Mouse (Mus musculus) bone marrow macrophage, adult 2 months (primary cell): ENCODE results near the gene Bola2. TPM values are rescaled to one million over a fixed set of nuclear protein-coding genes. Genes with fewer than 3 reads are reported as not detected.

ENCODE experiments used
- H3K27ac ChIP-seq: 2 replicates; pipeline ENCODE4 v1.5.1; 2012; ENCODE audit warnings: low read depth, low read length; ENCODE audit not compliant: insufficient read depth
- H3K4me1 ChIP-seq: 2 replicates; pipeline ENCODE4 v1.6.1; 2012; ENCODE audit warnings: low read length; ENCODE audit not compliant: control insufficient read depth, insufficient read depth
- H3K4me3 ChIP-seq: 2 replicates; pipeline ENCODE4 v1.5.1; 2012; ENCODE audit warnings: mild to moderate bottlenecking, low read length, moderate library complexity; ENCODE audit not compliant: insufficient read depth
- CTCF ChIP-seq: IDR thresholded peaks from 2 replicates; pipeline ENCODE4 v1.5.1; 2012; ENCODE audit warnings: low read depth, mild to moderate bottlenecking, low read length, moderate library complexity
- POLR2A ChIP-seq: IDR thresholded peaks from 2 replicates; pipeline ENCODE4 v1.6.1; 2012; ENCODE audit warnings: mild to moderate bottlenecking, low read depth, low read length, borderline replicate concordance
- polyA plus RNA-seq: library from polyadenylated mRNA; stranded (reverse); fragments of >200 nt; gene quantifications from 2 replicates; pipeline ENCODE4 v1.2.4, GENCODE M21; 2012; ENCODE audit not compliant: missing spikeins, insufficient read depth, insufficient read length

The Bola2 gene
- polyA plus RNA-seq, 1 experiment, result 63.7 TPM

- TF ChIP-seq CTCF (no peak), POLR2A (no peak)
- Histone ChIP-seq H3K4me3 (peak overlapping the region; percentile 96), H3K4me1 (peaks cover 32% of the 10 kb centered on the region), H3K27ac (peak overlapping the region; percentile 67)
These were observed 1.7 kb downstream of the Bola2 start for GRCm38 (mm10) chr7:126696886-126697285.

GRCm38 (mm10) chr7:126697838-126698237 lies 2.6 kb downstream of the Bola2 start:
- TF ChIP-seq CTCF (no peak), POLR2A (no peak)
- Histone ChIP-seq H3K4me3 (no peak overlapping the region), H3K27ac (peak overlapping the region; percentile 67; the same call in 1 of the 2 replicates), H3K4me1 (peaks cover 35% of the 10 kb centered on the region)

GRCm38 (mm10) chr7:126700063-126701015 lies 5.1 kb downstream of the Bola2 start:
- H3K4me1 ChIP-seq, result peaks cover 31% of the 10 kb centered on the region
- H3K4me3 ChIP-seq, result peak overlapping the region; percentile 34
- TF ChIP-seq POLR2A, result no peak
- TF ChIP-seq CTCF, result no peak
- H3K27ac ChIP-seq, result peak overlapping the region; percentile 40

GRCm38 (mm10) chr7:126701070-126701469 lies 5.9 kb downstream of the Bola2 start:
- peaks cover 31% of the 10 kb centered on the region for H3K4me1 ChIP-seq
- peak overlapping the region; percentile 92 for H3K27ac ChIP-seq
- H3K4me3 ChIP-seq, result peak overlapping the region; percentile 85
- TF ChIP-seq POLR2A (0 out of 2 replicates have a peak, but pooled peaks have one; percentile 8), CTCF (peak; percentile 78)

GRCm38 (mm10) chr7:126701559-126702357 lies 6.6 kb downstream of the Bola2 start:
- TF ChIP-seq CTCF, result 0 out of 2 replicates have a peak, but pooled peaks have one; percentile 9
- TF ChIP-seq POLR2A, result no peak
- Histone ChIP-seq H3K4me3 (peak overlapping the region; percentile 85), H3K4me1 (peaks cover 31% of the 10 kb centered on the region), H3K27ac (peak overlapping the region; percentile 92)

- H3K4me3 ChIP-seq, result peak overlapping the region; percentile 85
- TF ChIP-seq CTCF (no peak), POLR2A (no peak)
- peaks cover 30% of the 10 kb centered on the region for H3K4me1 ChIP-seq
- H3K27ac ChIP-seq, result peak overlapping the region; percentile 92
These were observed 7.2 kb downstream of the Bola2 start for GRCm38 (mm10) chr7:126702358-126702757.

- TF ChIP-seq POLR2A (peak; percentile 15; the same call in 1 of the 2 replicates), CTCF (peak; percentile 25; the same call in 1 of the 2 replicates)
- peaks cover 31% of the 10 kb centered on the region for H3K4me1 ChIP-seq
- peak overlapping the region; percentile 85 for H3K4me3 ChIP-seq
- H3K27ac ChIP-seq, result peak overlapping the region; percentile 92
These were observed 7.9 kb downstream of the Bola2 start for GRCm38 (mm10) chr7:126702861-126703756.

GRCm38 (mm10) chr7:126703757-126704077 lies 8.5 kb downstream of the Bola2 start:
- Histone ChIP-seq H3K4me3 (peak overlapping the region; percentile 85), H3K27ac (peak overlapping the region; percentile 92), H3K4me1 (peaks cover 33% of the 10 kb centered on the region)
- no peak for TF ChIP-seq POLR2A
- no peak for TF ChIP-seq CTCF
